Mouse (Mus musculus) testis, adult 2 months (tissue): ENCODE data around the gene Cst12. TPM values are rescaled to one million over a fixed set of nuclear protein-coding genes. Genes with fewer than 3 reads are reported as not detected.
"Not testable (repeated sequence)": the region's sequence is repeated elsewhere in the genome, so short reads cannot be mapped to it uniquely, and the experiment has no call there.

Experiments
- H3K27ac ChIP-seq: fragments of 200-500 bp; 2 replicates; pipeline ENCODE4 v1.5.1; 2012; ENCODE audit warnings: low read depth, low read length; ENCODE audit not compliant: control insufficient read depth, insufficient read depth
- H3K27me3 ChIP-seq: fragments of 200-500 bp; 2 replicates; pipeline ENCODE4 v1.6.1; 2012; ENCODE audit warnings: mild to moderate bottlenecking, low read length, moderate library complexity; ENCODE audit not compliant: control insufficient read depth, insufficient read depth
- H3K36me3 ChIP-seq: fragments of 200-500 bp; 2 replicates; pipeline ENCODE4 v1.6.1; 2012; ENCODE audit warnings: mild to moderate bottlenecking, low read length; ENCODE audit not compliant: control insufficient read depth, insufficient read depth
- H3K4me1 ChIP-seq: fragments of 200-500 bp; 2 replicates; pipeline ENCODE4 v1.6.1; 2012; ENCODE audit warnings: low read length; ENCODE audit not compliant: control insufficient read depth, insufficient read depth
- H3K4me3 ChIP-seq: fragments of 200-500 bp; 2 replicates; pipeline ENCODE4 v1.5.1; 2012; ENCODE audit warnings: low read depth, mild to moderate bottlenecking, low read length, moderate library complexity, mixed read lengths; ENCODE audit not compliant: control insufficient read depth
- CTCF ChIP-seq: fragments of 200-500 bp; IDR thresholded peaks from 2 replicates; pipeline ENCODE4 v1.5.1; 2012; ENCODE audit warnings: low read depth, mild to moderate bottlenecking, inconsistent platforms, low read length, moderate library complexity; ENCODE audit not compliant: control insufficient read depth, insufficient read depth, insufficient replicate concordance
- POLR2A ChIP-seq: fragments of 200-500 bp; IDR thresholded peaks from 2 replicates; pipeline ENCODE4 v1.6.1; 2012; ENCODE audit warnings: low read depth, mild to moderate bottlenecking, inconsistent platforms, low read length, moderate library complexity; ENCODE audit not compliant: control insufficient read depth
- polyA plus RNA-seq: library from polyadenylated mRNA; depleted of rRNA; stranded (reverse); fragments of >200 nt; gene quantifications from 2 replicates; pipeline ENCODE4 v1.2.3, GENCODE M21; 2012

The Cst12 gene
- polyA plus RNA-seq, 1 experiment: 198 TPM

DNA sequence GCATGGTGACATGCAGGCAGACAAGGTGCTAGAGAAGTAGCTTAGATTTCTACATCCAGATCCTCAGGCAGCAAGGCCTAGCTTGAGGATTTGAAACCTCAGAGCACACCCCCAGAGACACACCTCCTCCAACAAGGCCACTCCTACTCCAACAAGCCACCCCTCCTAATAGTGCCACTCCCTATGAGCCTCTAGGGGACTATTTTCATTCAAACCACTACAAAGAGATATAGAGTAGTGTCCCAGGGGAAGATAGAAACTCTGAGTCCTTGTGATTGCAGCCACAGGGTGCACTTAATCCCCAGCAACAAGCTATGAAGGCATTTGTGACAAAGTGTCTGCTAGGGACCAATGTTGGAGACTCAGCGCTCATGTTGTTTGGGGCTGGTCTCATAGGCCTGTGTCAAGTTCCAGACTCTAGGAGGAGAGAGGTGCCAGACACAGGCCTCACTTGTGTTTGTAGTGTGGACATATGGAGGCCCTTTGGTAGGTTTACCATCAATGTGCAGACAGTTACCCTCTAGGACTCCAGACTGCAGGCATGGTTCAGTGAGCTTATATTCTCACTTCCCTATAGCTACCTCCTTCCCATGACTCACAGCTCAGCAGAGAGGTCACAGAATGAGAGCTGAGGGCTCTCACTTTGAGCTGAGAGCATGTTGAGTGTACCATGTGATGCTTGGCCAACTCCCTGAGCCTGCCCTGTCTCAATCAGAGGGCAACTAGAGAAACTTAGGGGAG is 25.3 kb upstream of the Cst12 start:
- no peaks in the 10 kb centered on the region for H3K4me1 ChIP-seq
- no peaks in the 10 kb centered on the region for H3K36me3 ChIP-seq
- no peaks in the 10 kb centered on the region for H3K27me3 ChIP-seq
- TF ChIP-seq CTCF: no peak
- no peak for TF ChIP-seq POLR2A
- no peak overlapping the region for H3K4me3 ChIP-seq
- H3K27ac ChIP-seq: no peak overlapping the region

DNA sequence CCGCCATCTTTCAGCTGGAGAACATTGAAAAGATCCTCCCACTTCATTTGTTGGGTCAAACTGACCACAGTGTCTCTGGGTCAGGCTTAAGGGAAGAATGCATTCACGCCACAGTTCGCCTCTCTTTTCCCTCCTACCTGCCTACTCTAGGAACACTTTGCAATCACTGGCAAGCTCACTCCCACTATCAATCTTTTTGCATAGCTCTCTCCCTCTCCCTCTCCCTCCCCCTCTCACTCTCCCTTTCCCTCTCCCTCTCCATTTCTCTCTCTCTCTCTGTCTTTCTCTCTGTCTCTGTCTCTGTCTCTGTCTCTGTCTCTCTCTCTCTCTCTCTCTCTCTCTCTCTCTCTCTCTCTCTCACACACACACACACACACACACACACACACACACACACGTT is 17.8 kb upstream of the Cst12 start, which contains the start of gene Cst11:
Cst11 (minus strand) TSS at position 101 of the 400 bp plus-strand sequence.
- not testable (repeated sequence) for H3K4me1 ChIP-seq, H3K27me3 ChIP-seq, H3K36me3 ChIP-seq, H3K27ac ChIP-seq, H3K4me3 ChIP-seq

DNA sequence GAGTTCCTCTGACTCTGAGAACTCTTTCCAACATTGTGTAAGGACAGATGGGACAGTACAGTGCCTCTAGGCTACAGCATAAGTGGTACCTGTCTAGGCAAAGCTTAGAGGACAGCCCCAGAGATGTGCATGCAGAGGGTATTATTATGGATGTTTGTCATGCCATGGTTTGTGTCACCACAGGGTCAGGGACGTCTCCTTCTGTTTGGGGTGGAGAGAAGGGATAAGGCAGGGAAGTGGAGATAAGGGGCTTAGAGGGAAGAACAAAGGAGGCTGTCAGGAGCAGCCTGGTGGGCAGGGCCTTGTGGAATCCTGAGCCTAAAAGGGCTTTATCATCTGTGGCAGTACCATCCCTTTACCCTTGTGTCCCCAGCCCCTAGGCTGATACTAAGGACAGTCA is 7.5 kb upstream of the Cst12 start, which contains the start of gene 8030411F24Rik:
8030411F24Rik (plus strand) TSS at position 301 of the 400 bp plus-strand sequence.
- no peaks in the 10 kb centered on the region for H3K36me3 ChIP-seq
- TF ChIP-seq POLR2A (no peak), CTCF (no peak)
- no peaks in the 10 kb centered on the region for H3K27me3 ChIP-seq
- no peaks in the 10 kb centered on the region for H3K4me1 ChIP-seq
- H3K27ac ChIP-seq: no peak within 1 kb of the TSS; the same call in 1 of the 2 replicates
- no peak within 1 kb of the TSS for H3K4me3 ChIP-seq

DNA sequence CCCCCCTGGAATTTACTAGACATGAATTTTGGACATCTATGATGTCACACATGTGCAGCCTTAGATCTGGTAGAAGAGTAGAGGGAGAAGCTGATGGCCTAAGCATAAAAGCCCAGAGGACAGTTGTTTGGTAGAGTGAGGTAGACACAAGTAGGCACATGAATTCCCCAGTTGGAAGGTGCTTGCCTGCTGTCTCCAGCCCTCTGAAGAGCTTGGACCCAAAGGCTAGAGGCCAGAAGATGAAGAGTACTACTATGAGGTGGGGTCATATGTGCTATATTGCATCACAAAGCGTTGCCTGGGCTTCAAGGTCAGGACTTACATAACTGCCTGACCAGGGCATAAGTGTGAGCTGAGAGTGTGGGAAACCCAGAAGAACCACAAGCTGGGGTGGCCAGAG is 9.3 kb downstream of the Cst12 start, which contains the start of gene Cst8:
Cst8 (plus strand) TSS at position 301 of the 400 bp plus-strand sequence.
- H3K27ac ChIP-seq: peak within 1 kb of the TSS; percentile 81
- peak within 1 kb of the TSS; percentile 84 for H3K4me3 ChIP-seq
- H3K4me1 ChIP-seq: no peaks in the 10 kb centered on the region
- peak; percentile 43; the same call in 1 of the 2 replicates for TF ChIP-seq POLR2A
- TF ChIP-seq CTCF: no peak
- no peaks in the 10 kb centered on the region for H3K36me3 ChIP-seq
- no peaks in the 10 kb centered on the region; the same call in 1 of the 2 replicates for H3K27me3 ChIP-seq

DNA sequence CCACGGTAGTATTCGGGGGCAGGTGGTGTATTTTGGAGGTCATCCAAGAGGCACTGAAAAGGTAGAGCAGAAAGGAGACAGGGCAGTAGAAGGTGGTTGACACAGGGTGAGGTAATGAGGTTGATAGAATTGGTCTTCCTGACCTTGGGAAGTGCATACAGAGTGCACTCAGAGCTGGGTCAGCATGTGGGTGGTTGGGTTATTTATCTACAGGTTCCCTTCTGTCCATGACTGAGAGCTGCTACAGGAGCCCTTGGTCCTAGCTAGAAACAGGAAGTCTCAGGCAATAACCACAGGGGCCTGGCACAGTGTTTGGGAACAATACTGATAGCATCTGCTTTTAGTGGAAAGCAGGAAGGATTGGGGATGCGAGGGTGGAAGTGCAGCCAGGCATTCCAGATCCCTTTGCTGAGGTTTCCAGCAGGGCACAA is 12.3 kb downstream of the Cst12 start:
- Histone ChIP-seq H3K27ac (peak overlapping the region; percentile 32; the same call in 1 of the 2 replicates), H3K4me1 (no peaks in the 10 kb centered on the region), H3K4me3 (peak overlapping the region; percentile 54), H3K36me3 (no peaks in the 10 kb centered on the region), H3K27me3 (no peaks in the 10 kb centered on the region; the same call in 1 of the 2 replicates)
- TF ChIP-seq POLR2A (no peak), CTCF (no peak)

DNA sequence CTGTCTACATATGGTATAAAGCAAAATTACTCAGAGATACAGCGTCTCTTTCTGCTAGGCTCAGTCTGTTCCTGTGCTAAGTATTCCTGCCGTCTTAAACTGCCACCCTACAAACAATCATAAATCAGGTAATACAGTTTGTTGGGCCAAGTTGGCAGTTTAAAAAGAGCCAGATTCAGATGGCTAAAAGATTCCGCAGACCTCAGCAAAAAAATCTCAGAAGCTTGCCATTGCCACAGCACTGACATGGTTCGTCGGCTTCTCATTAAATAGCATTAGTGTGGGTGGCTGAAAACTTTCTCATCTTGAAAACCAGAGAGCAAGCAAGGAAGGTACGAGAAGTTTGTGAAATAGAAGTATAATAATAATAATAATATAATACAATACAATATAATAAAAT is 17.5 kb downstream of the Cst12 start:
- no peak for TF ChIP-seq POLR2A
- no peak for TF ChIP-seq CTCF
- no peaks in the 10 kb centered on the region for H3K36me3 ChIP-seq
- no peaks in the 10 kb centered on the region for H3K27me3 ChIP-seq
- no peak overlapping the region for H3K4me3 ChIP-seq
- no peak overlapping the region for H3K27ac ChIP-seq
- no peaks in the 10 kb centered on the region for H3K4me1 ChIP-seq

DNA sequence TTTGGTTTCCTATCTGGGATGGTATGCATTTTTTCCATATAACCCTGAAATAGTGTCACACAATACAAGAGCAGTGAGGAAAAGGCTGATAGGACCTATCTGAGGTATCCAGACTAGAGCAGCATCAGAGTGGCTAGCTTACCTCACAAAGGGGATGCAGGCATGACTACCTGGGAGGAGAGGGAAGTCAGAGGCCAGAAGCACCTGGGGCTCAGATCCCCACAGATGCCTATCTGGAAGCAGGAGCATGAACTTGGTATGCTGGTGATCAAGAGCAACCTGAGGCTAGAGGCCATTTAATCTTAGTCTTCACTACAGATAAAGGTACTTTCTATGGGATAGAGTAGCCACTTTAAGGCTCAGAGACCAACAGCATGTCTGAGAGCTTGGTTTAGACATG is 30.7 kb downstream of the Cst12 start, which contains the start of gene Cst13:
Cst13 (plus strand) TSS at position 173 of the 400 bp plus-strand sequence.
- H3K4me1 ChIP-seq: no peaks in the 10 kb centered on the region
- no peak within 1 kb of the TSS for H3K27ac ChIP-seq
- TF ChIP-seq POLR2A: peak; percentile 63; the same call in 1 of the 2 replicates
- no peak for TF ChIP-seq CTCF
- no peaks in the 10 kb centered on the region for H3K36me3 ChIP-seq
- peak within 1 kb of the TSS; percentile 86 for H3K4me3 ChIP-seq
- no peaks in the 10 kb centered on the region for H3K27me3 ChIP-seq
